Mouse (Mus musculus) intestine, embryonic 15.5 days (tissue): Measurements from ENCODE around the gene Zbtb43. TPM values are rescaled to one million over a fixed set of nuclear protein-coding genes. Genes with fewer than 3 reads are reported as not detected.
A peak's percentile ranks its signal among the peaks of the same experiment; 100 is the strongest.

Source experiments
- ATAC-seq: fragments of 200-750 bp; cut with Nextera tagmentation; 2 replicates; pipeline ENCODE4 v1.8.0; 2017; ENCODE audit warnings: moderate TSS enrichment, moderate library complexity
- H3K27ac ChIP-seq: fragments of 300-500 bp; sonication (generic); 2 replicates; pipeline ENCODE4 v1.5.1; 2015; ENCODE audit warnings: mild to moderate bottlenecking, inconsistent platforms
- H3K27me3 ChIP-seq: fragments of 300-500 bp; sonication (generic); replicated peaks from 2 replicates; pipeline ENCODE4 v1.6.1; 2015; ENCODE audit warnings: inconsistent platforms
- H3K36me3 ChIP-seq: fragments of 300-500 bp; sonication (generic); 2 replicates; pipeline ENCODE4 v1.6.1; 2015; ENCODE audit warnings: inconsistent platforms
- H3K4me1 ChIP-seq: fragments of 300-500 bp; sonication (generic); replicated peaks from 2 replicates; pipeline ENCODE4 v1.6.1; 2015; ENCODE audit warnings: inconsistent platforms
- H3K4me2 ChIP-seq: fragments of 300-500 bp; sonication (generic); replicated peaks from 2 replicates; pipeline ENCODE4 v1.6.1; 2015; ENCODE audit warnings: mild to moderate bottlenecking, inconsistent platforms
- H3K4me3 ChIP-seq: fragments of 300-500 bp; sonication (generic); replicated peaks from 2 replicates; pipeline ENCODE4 v1.5.1; 2015; ENCODE audit warnings: inconsistent platforms
- H3K9ac ChIP-seq: fragments of 300-500 bp; sonication (generic); 2 replicates; pipeline ENCODE4 v1.6.1; 2015; ENCODE audit warnings: inconsistent platforms
- H3K9me3 ChIP-seq: fragments of 300-500 bp; sonication (generic); 2 replicates; pipeline ENCODE4 v1.6.1; 2016; ENCODE audit warnings: inconsistent platforms
- WGBS: fragments of 180-500 bp; shearing (Covaris S2); methylation state at CpG from one replicate; pipeline ENCODE4 v1.1.7; 2015; 5-methylcytosine and 5-hydroxymethylcytosine counted together
- polyA plus RNA-seq: library from polyadenylated mRNA; unstranded; fragments of >200 nt; fragmentation: Nextera tagmentation; extraction: Ambion mirVana; gene quantifications from 2 replicates; pipeline ENCODE4 v1.2.1, GENCODE M21; 2015

Zbtb43 gene
- polyA plus RNA-seq, 1 experiment from 2014 or later, result 15.3 TPM

DNA sequence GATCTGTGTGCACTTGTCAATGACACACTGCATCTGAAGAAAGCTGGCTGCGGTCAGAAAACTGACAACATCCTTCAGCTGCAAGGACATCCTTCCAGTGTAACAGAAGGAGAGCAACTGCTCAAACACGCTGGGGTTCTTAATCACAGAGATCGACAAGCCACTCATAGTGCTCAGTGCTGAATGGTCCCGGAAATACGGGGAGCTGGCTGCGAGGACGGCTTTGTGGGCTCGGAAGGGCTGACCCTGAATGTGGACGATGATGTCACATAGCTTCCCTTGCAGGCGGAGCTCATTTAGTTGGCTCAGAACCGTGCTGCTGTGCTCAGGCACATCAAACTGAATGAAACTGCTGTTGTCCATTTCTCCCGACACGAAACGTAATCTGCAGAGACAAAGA is 56.2 kb downstream of the Zbtb43 start:
- no peak overlapping the region for H3K27ac ChIP-seq
- no peak overlapping the region for H3K9ac ChIP-seq
- no peaks in the 10 kb centered on the region for H3K9me3 ChIP-seq
- no peaks in the 10 kb centered on the region for H3K4me1 ChIP-seq
- 78% methylated on average over 14 of the region's 14 CpGs for WGBS
- H3K27me3 ChIP-seq, result no peaks in the 10 kb centered on the region
- H3K36me3 ChIP-seq, result peaks cover 7% of the 10 kb centered on the region
- no peak overlapping the region for H3K4me2 ChIP-seq
- no peak overlapping the region for H3K4me3 ChIP-seq
- ATAC-seq, result no peak

DNA sequence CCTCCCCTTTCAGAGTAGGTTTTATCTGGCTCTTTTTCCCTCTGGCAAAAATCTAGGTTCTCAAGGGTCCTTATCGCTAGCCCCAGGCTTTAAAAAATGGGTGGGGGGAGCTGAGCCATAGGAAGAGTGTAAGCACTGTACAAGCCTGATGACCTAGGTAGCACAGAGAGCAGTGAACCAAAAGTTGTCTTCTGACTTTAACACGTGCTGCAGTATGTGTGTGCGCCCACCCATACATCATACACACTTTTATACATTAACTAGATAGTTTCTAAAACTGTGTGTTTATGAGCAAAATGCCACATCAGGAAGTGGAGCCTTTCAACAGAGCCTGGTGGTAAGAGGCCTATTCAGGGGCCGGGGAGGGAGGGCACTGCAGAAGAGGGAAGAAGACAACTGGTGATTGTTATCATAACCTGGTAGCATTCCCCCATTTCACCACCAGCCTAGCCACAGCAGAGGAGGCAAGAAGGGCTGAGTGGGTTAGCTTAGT is 64.8 kb downstream of the Zbtb43 start:
- H3K4me3 ChIP-seq, result no peak overlapping the region
- 59% methylated on average over 4 of the region's 4 CpGs for WGBS
- no peaks in the 10 kb centered on the region for H3K27me3 ChIP-seq
- no peaks in the 10 kb centered on the region for H3K9me3 ChIP-seq
- H3K36me3 ChIP-seq, result no peaks in the 10 kb centered on the region
- H3K27ac ChIP-seq, result peak overlapping the region; percentile 48; the same call in 1 of the 2 replicates
- ATAC-seq, result peak; percentile 77
- no peak overlapping the region for H3K9ac ChIP-seq
- 0 out of 2 replicates have a peak, but pooled peaks cover 6% of the 10 kb centered on the region for H3K4me1 ChIP-seq
- H3K4me2 ChIP-seq, result no peak overlapping the region

DNA sequence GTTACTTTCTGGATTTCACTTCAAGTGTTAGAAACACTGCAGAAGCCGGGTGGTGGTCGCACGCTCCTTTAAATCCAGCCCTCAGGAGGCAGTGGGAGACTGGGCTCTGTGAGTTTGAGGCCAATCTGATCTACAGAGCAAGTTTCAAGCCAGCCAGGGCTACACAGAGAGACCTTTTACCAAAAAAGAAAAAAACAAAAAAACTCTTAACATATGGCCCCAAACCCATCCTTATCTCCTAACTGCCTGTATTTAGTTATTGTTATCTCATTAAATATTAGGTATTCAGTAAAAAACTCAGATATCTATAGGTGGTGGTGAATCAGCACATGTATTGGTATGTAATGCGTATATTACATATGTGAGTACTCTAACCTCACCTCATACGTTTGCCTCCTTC is 65.7 kb downstream of the Zbtb43 start:
- Histone ChIP-seq H3K4me1 (0 out of 2 replicates have a peak, but pooled peaks cover 6% of the 10 kb centered on the region), H3K27ac (no peak overlapping the region), H3K36me3 (no peaks in the 10 kb centered on the region), H3K9ac (no peak overlapping the region), H3K27me3 (no peaks in the 10 kb centered on the region), H3K9me3 (no peaks in the 10 kb centered on the region), H3K4me3 (no peak overlapping the region), H3K4me2 (no peak overlapping the region)
- no peak for ATAC-seq
- WGBS, result 67% methylated on average over 5 of the region's 5 CpGs

DNA sequence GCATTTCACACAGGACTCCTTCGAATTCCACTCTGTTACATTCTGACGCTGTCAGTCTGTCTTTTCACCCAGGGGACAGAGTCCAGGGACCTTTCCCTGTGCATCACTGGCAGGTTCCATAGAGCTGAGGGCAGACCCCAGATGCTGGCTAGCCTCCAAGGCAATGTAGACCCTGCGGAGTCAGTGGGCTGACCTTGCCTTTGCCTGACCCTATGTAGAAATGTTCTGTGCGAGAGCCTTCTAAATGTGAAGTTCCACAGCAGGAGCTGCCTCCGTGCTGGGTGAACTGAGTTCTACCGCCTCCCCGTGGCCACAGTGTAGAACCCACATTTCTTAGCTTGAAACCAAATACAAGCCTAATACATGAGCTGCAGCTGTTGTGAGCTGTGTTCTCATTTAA is 66.1 kb downstream of the Zbtb43 start:
- H3K27ac ChIP-seq, result no peak overlapping the region
- no peaks in the 10 kb centered on the region for H3K27me3 ChIP-seq
- H3K4me2 ChIP-seq, result no peak overlapping the region
- 0 out of 2 replicates have a peak, but pooled peaks cover 6% of the 10 kb centered on the region for H3K4me1 ChIP-seq
- H3K4me3 ChIP-seq, result no peak overlapping the region
- H3K9me3 ChIP-seq, result no peaks in the 10 kb centered on the region
- 0 out of 2 replicates have a peak, but pooled peaks have one; percentile 21 for ATAC-seq
- WGBS, result 38% methylated on average over 7 of the region's 7 CpGs
- H3K36me3 ChIP-seq, result no peaks in the 10 kb centered on the region
- no peak overlapping the region for H3K9ac ChIP-seq

DNA sequence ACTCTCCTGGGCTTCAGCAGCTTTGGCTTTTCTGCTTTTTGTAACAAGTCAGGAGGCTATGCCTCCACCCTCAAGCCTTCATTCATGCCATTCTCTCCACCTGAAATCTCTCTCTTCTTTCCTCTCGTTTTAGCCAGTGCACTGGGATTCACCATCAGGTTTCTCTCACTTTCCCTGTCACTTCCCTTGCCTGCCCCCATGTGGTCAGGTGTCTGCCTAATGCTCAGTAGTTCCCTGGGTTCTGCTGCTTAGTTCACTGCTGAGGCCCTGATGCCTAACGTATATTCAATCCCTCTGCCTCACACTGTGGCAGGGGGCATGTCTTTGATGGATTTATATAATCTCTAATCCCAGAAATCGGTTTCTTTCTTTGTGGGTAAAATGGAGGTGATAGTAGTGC is 67.1 kb downstream of the Zbtb43 start:
- no peak for ATAC-seq
- Histone ChIP-seq H3K36me3 (no peaks in the 10 kb centered on the region), H3K9ac (no peak overlapping the region), H3K4me2 (no peak overlapping the region), H3K9me3 (no peaks in the 10 kb centered on the region), H3K4me1 (0 out of 2 replicates have a peak, but pooled peaks cover 6% of the 10 kb centered on the region), H3K27ac (no peak overlapping the region), H3K4me3 (no peak overlapping the region), H3K27me3 (no peaks in the 10 kb centered on the region)
- 35% methylated on average over 3 of the region's 3 CpGs for WGBS

DNA sequence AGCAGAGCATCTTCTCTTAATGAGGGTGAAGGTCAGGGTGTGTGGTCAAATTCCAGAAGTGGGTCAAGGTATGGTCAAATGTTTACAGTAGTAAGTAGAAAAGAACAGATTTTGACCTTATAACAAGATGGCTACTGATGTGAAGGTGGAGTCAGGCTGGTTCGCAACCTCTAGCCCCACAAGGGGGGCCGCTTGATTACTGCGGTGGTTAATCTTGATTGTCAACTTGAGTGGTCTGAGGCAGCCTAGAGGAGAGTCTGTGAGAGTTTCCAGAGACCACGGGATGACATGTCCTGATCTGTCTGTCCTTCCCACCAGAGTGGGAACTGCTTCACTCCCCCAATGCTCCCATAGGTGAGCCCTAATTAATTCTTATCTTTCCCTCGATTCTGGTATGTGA is 67.8 kb downstream of the Zbtb43 start:
- ATAC-seq, result no peak
- H3K9me3 ChIP-seq, result no peaks in the 10 kb centered on the region
- no peak overlapping the region for H3K27ac ChIP-seq
- H3K4me3 ChIP-seq, result no peak overlapping the region
- 71% methylated on average over 5 of the region's 5 CpGs for WGBS
- H3K36me3 ChIP-seq, result no peaks in the 10 kb centered on the region
- H3K4me1 ChIP-seq, result 0 out of 2 replicates have a peak, but pooled peaks cover 6% of the 10 kb centered on the region
- no peak overlapping the region for H3K9ac ChIP-seq
- H3K4me2 ChIP-seq, result no peak overlapping the region
- H3K27me3 ChIP-seq, result no peaks in the 10 kb centered on the region

Other genes with a start within 250 kb of the Zbtb43 start
- gene Ralgps1, start 97.1 kb downstream of the Zbtb43 start, polyA plus RNA-seq, result 5.5 and 6.7 TPM in 2 replicates
- gene Zbtb34, start 37.2 kb downstream of the Zbtb43 start, polyA plus RNA-seq, result 4.5 and 4.8 TPM in 2 replicates
- 0.05 TPM in 1 of 2 replicates, not detected in the other for gene Lmx1b, start 172.0 kb upstream of the Zbtb43 start, polyA plus RNA-seq